In genomic region chr6:125729471-125729870, GRCm38 (mm10) we compare ENCODE assay signal across 15 mouse cellular contexts. TPM values are rescaled to one million over a fixed set of nuclear protein-coding genes. Genes with fewer than 3 reads are reported as not detected.
"Had no signal": no experiment of that assay in that cellular context is flagged by ENCODE, and none has a peak within 500 bp of the region (broad histone marks: within the 10 kb centered on the region; RNA-seq: fewer than 3 reads in every experiment).

No protein-coding gene starts in this region.

- H3K27me3 ChIP-seq: midbrain, embryonic 13.5 days; midbrain, embryonic 15.5 days; neural tube, embryonic 12.5 days; stomach, embryonic 15.5 days had no signal

- H3K9me3 ChIP-seq: midbrain, embryonic 13.5 days; midbrain, embryonic 15.5 days; neural tube, embryonic 12.5 days; stomach, embryonic 15.5 days had no signal

- H3K4me3 ChIP-seq: midbrain, embryonic 13.5 days; midbrain, embryonic 15.5 days; neural tube, embryonic 12.5 days; stomach, embryonic 15.5 days had no signal

- H3K36me3 ChIP-seq: midbrain, embryonic 13.5 days; midbrain, embryonic 15.5 days; neural tube, embryonic 12.5 days; stomach, embryonic 15.5 days had no signal

- DNase-seq: lung, adult 18-20 months; lung, embryonic 14.5 days; lung, postnatal 10 days; right cerebral cortex, postnatal 14 days; thymus, adult 2 months; thymus, postnatal 36 days had no signal

- H3K4me1 ChIP-seq: midbrain, embryonic 13.5 days; midbrain, embryonic 15.5 days; neural tube, embryonic 12.5 days; stomach, embryonic 15.5 days had no signal

- H3K27ac ChIP-seq: midbrain, embryonic 13.5 days; midbrain, embryonic 15.5 days; neural tube, embryonic 12.5 days; stomach, embryonic 15.5 days; stomach, postnatal 0 days had no signal

RNA-seq across cellular contexts. Expression of gene Ano2, which starts 39.3 kb away (rescaled TPM):
- total RNA-seq: megakaryocyte, adult 5-6 weeks; megakaryocyte-erythroid progenitor cell, adult 5-6 weeks; neutrophil, adult 5-6 weeks had no signal
- polyA plus RNA-seq: spleen, adult 2 months had no signal
